Mouse (Mus musculus) brown adipose tissue, adult 24 weeks (tissue): Measurements from ENCODE around the gene Car14. TPM values are rescaled to one million over a fixed set of nuclear protein-coding genes. Genes with fewer than 3 reads are reported as not detected.
"Not testable (repeated sequence)": the region's sequence is repeated elsewhere in the genome, so short reads cannot be mapped to it uniquely, and the experiment has no call there.

Source experiments
- H3K27ac ChIP-seq: fragments of 200-500 bp; replicated peaks from 2 replicates; pipeline ENCODE4 v1.5.1; 2012; ENCODE audit warnings: low read depth, mild to moderate bottlenecking, low read length
- H3K4me1 ChIP-seq: fragments of 200-500 bp; 2 replicates; pipeline ENCODE4 v1.6.1; 2012; ENCODE audit warnings: low read length, mixed read lengths; ENCODE audit not compliant: control insufficient read depth, insufficient read depth, insufficient read length
- H3K4me3 ChIP-seq: fragments of 200-500 bp; 2 replicates; pipeline ENCODE4 v1.5.1; 2012; ENCODE audit warnings: low read depth, mild to moderate bottlenecking, low read length, moderate library complexity; ENCODE audit not compliant: insufficient read depth
- polyA plus RNA-seq: library from polyadenylated mRNA; stranded (reverse); fragments of >200 nt; gene quantifications from 2 replicates; pipeline ENCODE4 v1.2.4, GENCODE M21; 2012; ENCODE audit not compliant: missing spikeins, insufficient read depth, insufficient read length

Car14 gene
- polyA plus RNA-seq = 15.5 and 24.4 TPM in 2 replicates

- Histone ChIP-seq H3K27ac (0 out of 2 replicates have a peak within 1 kb of the TSS, but pooled peaks have one; percentile 1), H3K4me1 (peaks cover 8% of the 10 kb centered on the region), H3K4me3 (peak within 1 kb of the TSS; percentile 39)
These were observed at the start of gene Car14 for GRCm38 (mm10) chr3:95904568-95904967. Gene Car14, minus strand, starts transcription at chr3:95904691.

GRCm38 (mm10) chr3:95953522-95953921 is 49.0 kb upstream of the Car14 start:
- H3K4me3 ChIP-seq = no peak overlapping the region
- H3K27ac ChIP-seq = 0 out of 2 replicates have a peak overlapping the region, but pooled peaks have one; percentile 41
- no peaks in the 10 kb centered on the region for H3K4me1 ChIP-seq

DNA sequence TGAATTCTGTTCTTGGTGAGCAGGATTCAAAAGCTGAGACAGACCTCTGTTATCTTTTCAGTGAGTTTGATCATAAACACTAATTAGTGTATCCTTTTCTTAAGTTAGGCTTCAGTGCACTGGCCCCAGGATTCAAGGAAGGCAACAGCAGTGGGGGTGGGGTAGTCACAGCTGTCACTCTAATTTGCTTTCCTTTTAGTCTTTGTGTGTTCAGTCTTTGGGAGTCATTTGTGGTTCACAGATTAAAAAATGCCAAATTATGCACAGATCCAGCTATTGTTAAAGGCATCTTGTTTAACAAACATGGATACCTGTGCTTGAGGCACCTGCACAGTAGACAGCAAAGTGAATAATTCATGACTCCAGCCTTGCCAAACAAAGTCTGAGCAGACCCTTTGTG is 48.5 kb upstream of the Car14 start:
- H3K4me3 ChIP-seq = no peak overlapping the region
- H3K4me1 ChIP-seq = no peaks in the 10 kb centered on the region
- 0 out of 2 replicates have a peak overlapping the region, but pooled peaks have one; percentile 41 for H3K27ac ChIP-seq

GRCm38 (mm10) chr3:95951566-95951965 is 47.1 kb upstream of the Car14 start:
- not testable (repeated sequence) for H3K4me1 ChIP-seq
- peak overlapping the region; percentile 80 for H3K4me3 ChIP-seq
- H3K27ac ChIP-seq = peak overlapping the region; percentile 94

GRCm38 (mm10) chr3:95950763-95951551 is 46.5 kb upstream of the Car14 start:
- Histone ChIP-seq H3K4me1 (no peaks in the 10 kb centered on the region), H3K4me3 (peak overlapping the region; percentile 80)

DNA sequence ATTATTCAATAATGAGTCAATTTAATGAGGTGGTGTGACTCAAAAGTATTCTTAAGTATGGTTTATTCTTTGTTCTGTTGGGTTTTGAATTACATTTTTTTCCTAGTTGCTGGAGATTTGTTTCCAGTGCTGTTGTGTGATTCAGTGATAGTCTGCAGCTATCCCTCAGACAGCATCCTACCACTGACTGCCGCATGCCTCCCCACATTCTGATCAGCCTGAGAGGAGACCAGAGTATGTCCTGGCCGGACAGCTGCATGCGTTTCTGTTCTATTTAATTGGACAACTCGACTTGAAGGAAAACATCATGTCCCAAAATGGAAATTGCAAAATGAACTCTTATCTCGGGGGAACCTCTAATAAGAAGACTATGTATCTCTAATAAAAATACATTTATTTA is 43.8 kb upstream of the Car14 start:
- Histone ChIP-seq H3K4me3 (no peak overlapping the region), H3K27ac (no peak overlapping the region), H3K4me1 (no peaks in the 10 kb centered on the region)

More at GRCm38 (mm10) chr3:95950763-95951551, 46.5 kb upstream of the Car14 start:
- peak overlapping the region; percentile 94 for H3K27ac ChIP-seq

- H3K4me3 ChIP-seq = no peak overlapping the region
- H3K4me1 ChIP-seq = no peaks in the 10 kb centered on the region
- peak overlapping the region; percentile 48 for H3K27ac ChIP-seq
These were observed 41.3 kb upstream of the Car14 start for GRCm38 (mm10) chr3:95945731-95946240.

DNA sequence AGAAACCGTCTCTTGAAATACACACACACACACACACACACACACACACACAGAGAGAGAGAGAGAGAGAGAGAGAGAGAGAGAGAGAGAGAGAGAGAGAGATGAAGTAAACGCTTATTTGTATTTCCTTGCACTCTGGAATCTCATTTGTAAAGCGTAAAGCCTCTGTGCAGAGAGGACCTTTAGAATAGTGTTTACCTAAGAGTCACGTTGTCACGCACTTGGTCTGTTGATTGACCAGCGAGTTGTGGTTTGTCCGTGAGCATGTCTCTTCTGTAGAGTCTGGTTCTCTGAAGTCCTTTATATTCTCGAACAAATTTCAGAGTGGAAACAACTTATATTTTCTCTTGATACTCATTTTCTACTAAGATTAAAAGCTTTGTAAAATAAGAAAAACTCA is 40.3 kb upstream of the Car14 start:
- no peaks in the 10 kb centered on the region for H3K4me1 ChIP-seq
- no peak overlapping the region for H3K4me3 ChIP-seq
- no peak overlapping the region for H3K27ac ChIP-seq

DNA sequence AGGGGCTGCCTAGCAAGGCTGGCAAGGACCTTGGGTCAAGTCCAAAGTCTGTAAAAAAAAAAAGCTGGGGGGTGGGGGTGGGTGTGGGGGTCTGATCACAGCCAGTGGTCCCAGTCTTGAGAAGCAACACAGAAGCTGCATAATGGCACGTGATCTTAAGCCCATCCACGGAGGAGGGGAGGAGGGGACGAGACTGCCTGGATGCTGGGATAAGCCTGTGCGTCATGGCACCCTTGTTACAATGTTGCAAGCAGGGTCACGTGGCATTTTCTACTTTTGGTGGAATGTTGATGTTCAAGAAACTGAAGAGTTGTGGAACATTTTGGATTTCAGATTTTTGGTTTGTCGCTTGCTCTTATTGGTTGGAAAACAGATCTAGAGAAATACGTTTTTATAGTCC is 38.7 kb upstream of the Car14 start:
- Histone ChIP-seq H3K4me3 (no peak overlapping the region), H3K27ac (no peak overlapping the region), H3K4me1 (no peaks in the 10 kb centered on the region)

DNA sequence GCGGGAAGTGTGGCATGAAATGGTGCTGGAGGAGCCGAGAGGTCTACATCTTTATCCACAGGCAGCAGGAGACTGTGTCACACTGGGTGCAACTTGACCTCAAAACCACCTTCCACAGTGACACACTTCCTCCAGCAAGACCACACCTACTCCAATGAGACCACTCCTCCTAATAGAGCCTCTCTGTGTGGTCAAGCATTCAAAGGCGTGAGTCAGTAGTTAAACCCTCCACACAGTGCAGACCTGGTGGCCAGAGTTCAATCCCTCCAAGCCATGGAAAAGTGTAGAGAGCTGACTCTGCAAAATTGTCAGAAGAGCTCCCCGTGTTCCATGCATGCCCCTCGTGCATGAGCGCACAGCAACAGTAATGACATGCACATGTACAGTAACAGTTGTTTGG is 38.3 kb upstream of the Car14 start:
- H3K4me1 ChIP-seq = no peaks in the 10 kb centered on the region
- no peak overlapping the region for H3K27ac ChIP-seq
- no peak overlapping the region for H3K4me3 ChIP-seq

GRCm38 (mm10) chr3:95938835-95939234 is 34.3 kb upstream of the Car14 start:
- no peak overlapping the region for H3K27ac ChIP-seq
- H3K4me3 ChIP-seq = no peak overlapping the region
- H3K4me1 ChIP-seq = no peaks in the 10 kb centered on the region

DNA sequence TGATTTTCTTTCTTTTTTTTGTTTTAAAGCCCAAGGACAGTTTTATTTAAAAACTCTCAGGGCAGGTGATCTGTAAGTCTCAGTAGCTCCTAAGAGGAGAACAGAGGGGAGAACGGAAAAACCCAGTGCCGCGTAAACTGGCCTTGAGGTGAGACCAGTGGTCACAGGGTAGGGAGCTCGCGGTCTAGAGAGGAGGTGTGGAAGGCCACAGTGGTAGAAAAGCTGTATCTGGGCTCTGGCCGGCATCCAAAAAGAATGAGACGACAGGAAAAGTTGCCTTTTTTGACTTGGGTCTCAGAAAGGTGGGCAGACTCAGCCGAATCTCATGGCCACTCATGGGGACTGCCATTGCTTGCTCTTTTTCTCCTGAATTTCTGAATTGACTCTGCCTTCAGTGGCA is 33.7 kb upstream of the Car14 start:
- Histone ChIP-seq H3K4me3 (no peak overlapping the region), H3K4me1 (no peaks in the 10 kb centered on the region), H3K27ac (no peak overlapping the region)

- H3K27ac ChIP-seq = no peak overlapping the region
- no peak overlapping the region for H3K4me3 ChIP-seq
- no peaks in the 10 kb centered on the region for H3K4me1 ChIP-seq
These were observed 30.0 kb upstream of the Car14 start for GRCm38 (mm10) chr3:95934448-95934847.

DNA sequence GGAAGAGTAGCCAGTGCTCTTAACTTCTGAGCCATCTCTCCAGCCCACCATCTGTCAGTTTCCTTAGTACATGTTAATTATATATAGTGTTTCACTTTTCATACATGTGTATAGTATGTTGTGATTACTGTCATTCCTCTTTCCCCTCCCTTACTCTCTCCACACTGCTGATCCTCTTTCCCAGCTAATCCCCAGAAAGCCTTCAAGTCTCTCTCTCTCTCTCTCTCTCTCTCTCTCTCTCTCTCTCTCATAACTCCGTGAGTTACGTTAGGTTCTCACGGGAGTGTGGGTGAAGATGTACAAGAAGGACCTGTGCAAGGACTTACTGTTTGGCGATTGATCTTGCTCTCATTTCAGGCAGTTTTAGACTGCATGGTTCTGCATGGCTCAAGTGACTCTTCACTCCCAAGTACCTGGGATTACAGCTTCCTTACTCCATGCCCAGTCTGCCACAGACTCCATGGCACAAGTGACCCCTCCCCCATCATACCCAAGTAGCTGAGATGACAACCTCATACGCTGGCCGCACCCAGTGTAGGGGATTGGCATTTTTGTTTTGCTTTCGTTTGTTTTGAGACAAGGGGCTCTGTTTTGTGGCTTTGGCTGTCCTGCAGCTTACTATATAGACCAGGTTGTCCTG is 28.7 kb upstream of the Car14 start:
- no peaks in the 10 kb centered on the region for H3K4me1 ChIP-seq
- H3K27ac ChIP-seq = no peak overlapping the region
- H3K4me3 ChIP-seq = no peak overlapping the region

GRCm38 (mm10) chr3:95932566-95932965 is 28.1 kb upstream of the Car14 start:
- Histone ChIP-seq H3K4me1 (no peaks in the 10 kb centered on the region), H3K27ac (no peak overlapping the region)

More at GRCm38 (mm10) chr3:95932566-95932965, 28.1 kb upstream of the Car14 start:
- H3K4me3 ChIP-seq = no peak overlapping the region
